Mouse (Mus musculus): ENCODE data around the gene Gm13539. TPM values are rescaled to one million over a fixed set of nuclear protein-coding genes. Genes with fewer than 3 reads are reported as not detected.
"Not testable (repeated sequence)": the region's sequence is repeated elsewhere in the genome, so short reads cannot be mapped to it uniquely, and the experiment has no call there.

The Gm13539 gene
- polyA plus RNA-seq (2015; fragmentation: Nextera tagmentation; extraction: Ambion mirVana), result not detected in 2 replicates

- Histone ChIP-seq H3K27me3 (no peaks in the 10 kb centered on the region), H3K4me1 (no peaks in the 10 kb centered on the region), H3K4me2 (no peak within 1 kb of the TSS), H3K27ac (no peak within 1 kb of the TSS), H3K4me3 (no peak within 1 kb of the TSS), H3K9me3 (no peaks in the 10 kb centered on the region), H3K36me3 (no peaks in the 10 kb centered on the region), H3K9ac (no peak within 1 kb of the TSS)
- 82% methylated on average over 3 of the region's 3 CpGs for WGBS
- ATAC-seq (ENCODE audit: insufficient number of reproducible peaks, low FRiP score, low TSS enrichment, low read depth), result no peak
These were observed at the start of gene Gm13539 for GRCm38 (mm10) chr2:25781957-25782356. Gene Gm13539 (plus strand): TSS chr2:25782257.

GRCm38 (mm10) chr2:25733199-25733930 lies 48.7 kb upstream of the Gm13539 start:
- Histone ChIP-seq H3K4me1 (no peaks in the 10 kb centered on the region), H3K36me3 (no peaks in the 10 kb centered on the region), H3K9ac (no peak overlapping the region), H3K4me3 (no peak overlapping the region), H3K4me2 (no peak overlapping the region), H3K27ac (no peak overlapping the region), H3K9me3 (no peaks in the 10 kb centered on the region), H3K27me3 (no peaks in the 10 kb centered on the region)
- WGBS, result 59% methylated on average over 2 of the region's 2 CpGs
- ATAC-seq (ENCODE audit: insufficient number of reproducible peaks, low FRiP score, low TSS enrichment, low read depth), result no peak

DNA sequence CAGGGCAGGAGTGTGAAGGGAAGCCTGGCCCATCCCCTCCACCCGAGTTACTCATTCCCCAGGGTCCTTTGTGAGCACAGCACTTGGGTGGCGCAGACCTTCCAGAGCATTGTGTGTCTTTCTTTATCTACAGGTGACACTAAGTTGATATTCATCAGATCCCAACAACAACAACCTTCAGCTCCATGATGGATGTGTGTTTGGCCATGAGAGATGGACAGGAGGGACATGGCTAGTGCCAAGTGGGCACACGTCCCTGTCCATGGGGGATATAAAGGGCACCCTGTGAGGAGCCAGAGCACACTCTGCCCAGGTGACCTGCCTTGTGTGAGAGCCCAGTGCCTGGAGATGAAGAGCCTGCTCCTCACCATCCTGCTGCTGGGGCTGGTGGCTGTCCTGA lies 45.3 kb upstream of the Gm13539 start, which contains the start of gene Obp2b:
Gene Obp2b (plus strand): TSS at position 301 of the 400 bp plus-strand sequence.
- not testable (repeated sequence) for H3K9me3 ChIP-seq; H3K4me2 ChIP-seq; ATAC-seq (ENCODE audit: insufficient number of reproducible peaks, low FRiP score, low TSS enrichment, low read depth); H3K36me3 ChIP-seq; H3K4me1 ChIP-seq; H3K4me3 ChIP-seq; H3K9ac ChIP-seq; H3K27me3 ChIP-seq; H3K27ac ChIP-seq
- 86% methylated on average over 3 of the region's 3 CpGs for WGBS

GRCm38 (mm10) chr2:25741671-25742070 lies 40.4 kb upstream of the Gm13539 start:
- Histone ChIP-seq H3K9ac (no peak overlapping the region), H3K4me2 (no peak overlapping the region), H3K9me3 (no peaks in the 10 kb centered on the region), H3K4me3 (no peak overlapping the region), H3K27ac (no peak overlapping the region), H3K36me3 (no peaks in the 10 kb centered on the region), H3K27me3 (no peaks in the 10 kb centered on the region), H3K4me1 (no peaks in the 10 kb centered on the region)
- WGBS, result 58% methylated on average over 1 of the region's 1 CpGs
- ATAC-seq (ENCODE audit: insufficient number of reproducible peaks, low FRiP score, low TSS enrichment, low read depth), result no peak

DNA sequence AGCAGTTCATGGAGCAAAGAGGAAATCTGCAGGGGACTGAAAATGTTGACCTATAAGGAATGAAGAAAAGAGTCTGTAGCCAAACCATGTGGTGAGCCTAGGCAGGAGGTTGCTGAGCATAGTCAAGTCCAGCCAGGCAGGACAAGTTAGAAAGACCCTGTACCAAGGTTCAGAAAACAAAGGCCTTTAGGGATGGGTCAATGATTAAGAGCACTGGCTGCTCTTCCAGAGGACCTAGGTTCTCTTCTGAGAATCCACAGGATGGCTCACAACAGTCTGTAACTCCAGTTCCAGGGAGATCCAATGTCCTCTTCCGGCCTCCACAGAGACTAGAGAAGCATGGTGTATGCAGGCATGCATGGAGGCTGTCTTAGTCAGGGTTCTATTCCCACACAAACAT lies 27.9 kb upstream of the Gm13539 start:
- ATAC-seq (ENCODE audit: insufficient number of reproducible peaks, low FRiP score, low TSS enrichment, low read depth), result no peak
- Histone ChIP-seq H3K36me3 (no peaks in the 10 kb centered on the region), H3K4me2 (no peak overlapping the region), H3K9ac (no peak overlapping the region), H3K4me3 (no peak overlapping the region), H3K9me3 (no peaks in the 10 kb centered on the region), H3K27me3 (no peaks in the 10 kb centered on the region), H3K4me1 (no peaks in the 10 kb centered on the region), H3K27ac (no peak overlapping the region)
- WGBS, result 83% methylated on average over 1 of the region's 1 CpGs

DNA sequence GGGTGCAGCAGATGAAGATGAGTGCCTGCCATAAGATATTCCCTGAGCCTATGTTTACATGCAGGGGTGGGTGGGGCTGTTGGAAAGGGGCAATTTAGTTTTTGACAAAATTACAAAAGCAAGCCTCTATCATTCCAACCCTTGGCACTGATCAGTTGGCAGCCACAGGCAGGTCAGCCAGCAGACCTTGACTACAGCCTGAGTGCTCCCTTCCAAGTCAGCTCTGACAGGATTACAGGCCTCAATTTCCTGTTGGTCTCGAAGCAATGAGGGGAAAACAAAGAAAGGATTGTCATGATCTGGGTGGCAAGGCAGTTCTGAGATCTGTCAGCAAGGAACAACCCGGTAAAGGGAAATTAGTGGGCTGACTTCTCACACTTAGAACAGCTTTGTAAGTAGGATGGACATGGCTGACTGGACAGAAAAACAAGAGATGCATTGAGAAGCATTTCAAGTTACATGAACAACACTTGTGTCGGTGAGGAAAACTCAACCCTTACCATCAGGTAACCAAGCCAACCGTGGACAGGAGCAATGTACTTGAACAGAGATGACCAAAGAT lies 23.9 kb upstream of the Gm13539 start:
- no peak overlapping the region for H3K9ac ChIP-seq
- no peak for ATAC-seq (ENCODE audit: insufficient number of reproducible peaks, low FRiP score, low TSS enrichment, low read depth)
- H3K4me2 ChIP-seq, result no peak overlapping the region
- H3K9me3 ChIP-seq, result no peaks in the 10 kb centered on the region
- no peak overlapping the region for H3K27ac ChIP-seq
- WGBS, result 63% methylated on average over 4 of the region's 4 CpGs
- H3K4me1 ChIP-seq, result no peaks in the 10 kb centered on the region
- H3K36me3 ChIP-seq, result no peaks in the 10 kb centered on the region
- no peak overlapping the region for H3K4me3 ChIP-seq
- H3K27me3 ChIP-seq, result no peaks in the 10 kb centered on the region

DNA sequence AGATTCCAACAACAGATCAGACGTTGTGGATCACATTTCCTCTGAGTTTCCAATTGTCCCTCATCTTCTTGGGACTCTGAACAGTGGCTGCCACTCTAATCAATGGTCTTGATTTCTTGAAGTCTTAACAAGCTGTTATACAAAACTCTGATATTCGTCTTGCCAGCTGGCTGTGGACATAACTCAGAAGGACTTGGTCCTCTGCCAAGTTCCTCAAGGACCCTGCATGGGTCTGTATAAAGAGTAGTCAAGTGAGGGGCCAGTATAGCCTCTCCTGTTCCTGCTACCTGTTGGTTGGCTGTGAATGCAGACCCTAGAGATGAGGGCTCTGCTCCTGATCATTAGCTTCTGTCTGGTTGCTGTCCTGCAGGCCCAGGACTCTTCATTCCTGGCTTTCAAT lies 16.8 kb upstream of the Gm13539 start, which contains the start of gene Lcn3:
Gene Lcn3 (plus strand): TSS at position 301 of the 400 bp plus-strand sequence.
- no peaks in the 10 kb centered on the region for H3K36me3 ChIP-seq
- no peak within 1 kb of the TSS for H3K9ac ChIP-seq
- H3K27ac ChIP-seq, result no peak within 1 kb of the TSS
- H3K27me3 ChIP-seq, result no peaks in the 10 kb centered on the region
- H3K9me3 ChIP-seq, result no peaks in the 10 kb centered on the region
- ATAC-seq (ENCODE audit: insufficient number of reproducible peaks, low FRiP score, low TSS enrichment, low read depth), result no peak
- 41% methylated on average over 2 of the region's 2 CpGs for WGBS
- H3K4me1 ChIP-seq, result no peaks in the 10 kb centered on the region
- H3K4me2 ChIP-seq, result no peak within 1 kb of the TSS
- H3K4me3 ChIP-seq, result no peak within 1 kb of the TSS

GRCm38 (mm10) chr2:25767764-25768163 lies 14.3 kb upstream of the Gm13539 start:
- WGBS, result 75% methylated on average over 4 of the region's 4 CpGs
- no peak overlapping the region for H3K4me2 ChIP-seq
- H3K4me1 ChIP-seq, result no peaks in the 10 kb centered on the region
- no peaks in the 10 kb centered on the region for H3K27me3 ChIP-seq
- no peaks in the 10 kb centered on the region for H3K36me3 ChIP-seq
- H3K9ac ChIP-seq, result no peak overlapping the region
- no peak overlapping the region for H3K4me3 ChIP-seq
- no peaks in the 10 kb centered on the region for H3K9me3 ChIP-seq
- no peak for ATAC-seq (ENCODE audit: insufficient number of reproducible peaks, low FRiP score, low TSS enrichment, low read depth)
- H3K27ac ChIP-seq, result no peak overlapping the region

DNA sequence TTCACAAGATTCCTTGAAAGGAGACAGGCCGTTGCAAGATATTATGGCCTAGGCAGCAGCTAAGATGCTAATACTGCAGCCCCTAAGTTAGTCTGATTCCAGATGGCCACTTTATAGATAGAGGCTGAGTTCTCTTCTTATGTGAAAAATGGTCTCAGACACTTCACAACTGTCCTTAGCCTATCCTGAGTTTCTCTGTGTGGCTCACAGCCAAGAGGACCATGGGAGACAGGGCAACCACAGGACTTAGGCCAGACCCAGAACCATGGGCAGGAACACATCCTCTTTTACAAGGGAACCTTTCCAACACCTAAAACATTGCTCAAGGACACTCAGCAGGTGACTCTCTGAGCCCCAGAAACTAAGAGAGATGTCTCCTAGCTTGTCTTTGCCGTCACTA lies 8.6 kb upstream of the Gm13539 start:
- Histone ChIP-seq H3K9ac (no peak overlapping the region), H3K9me3 (no peaks in the 10 kb centered on the region), H3K4me3 (no peak overlapping the region), H3K4me2 (no peak overlapping the region), H3K36me3 (no peaks in the 10 kb centered on the region), H3K27me3 (no peaks in the 10 kb centered on the region), H3K27ac (no peak overlapping the region), H3K4me1 (no peaks in the 10 kb centered on the region)
- no peak for ATAC-seq (ENCODE audit: insufficient number of reproducible peaks, low FRiP score, low TSS enrichment, low read depth)
- WGBS, result 83% methylated on average over 2 of the region's 2 CpGs

GRCm38 (mm10) chr2:25774640-25775039 lies 7.4 kb upstream of the Gm13539 start:
- Histone ChIP-seq H3K4me3 (no peak overlapping the region), H3K36me3 (no peaks in the 10 kb centered on the region), H3K9me3 (no peaks in the 10 kb centered on the region), H3K4me1 (no peaks in the 10 kb centered on the region), H3K9ac (no peak overlapping the region), H3K27me3 (no peaks in the 10 kb centered on the region), H3K27ac (no peak overlapping the region), H3K4me2 (no peak overlapping the region)
- 76% methylated on average over 2 of the region's 2 CpGs for WGBS
- ATAC-seq (ENCODE audit: insufficient number of reproducible peaks, low FRiP score, low TSS enrichment, low read depth), result no peak

- 83% methylated on average over 3 of the region's 3 CpGs for WGBS
- no peaks in the 10 kb centered on the region for H3K27me3 ChIP-seq
- H3K4me2 ChIP-seq, result no peak overlapping the region
- no peaks in the 10 kb centered on the region for H3K9me3 ChIP-seq
- H3K9ac ChIP-seq, result no peak overlapping the region
- H3K4me1 ChIP-seq, result no peaks in the 10 kb centered on the region
- H3K36me3 ChIP-seq, result no peaks in the 10 kb centered on the region
- no peak overlapping the region for H3K27ac ChIP-seq
- no peak for ATAC-seq (ENCODE audit: insufficient number of reproducible peaks, low FRiP score, low TSS enrichment, low read depth)
- no peak overlapping the region for H3K4me3 ChIP-seq
These were observed 6.1 kb upstream of the Gm13539 start for GRCm38 (mm10) chr2:25775991-25776390.

GRCm38 (mm10) chr2:25776717-25777116 lies 5.3 kb upstream of the Gm13539 start, which contains the start of gene Lcn11:
Gene Lcn11 (plus strand): TSS chr2:25777017.
- no peaks in the 10 kb centered on the region for H3K36me3 ChIP-seq
- no peaks in the 10 kb centered on the region for H3K27me3 ChIP-seq
- no peak within 1 kb of the TSS for H3K4me2 ChIP-seq
- H3K4me3 ChIP-seq, result no peak within 1 kb of the TSS
- no peak for ATAC-seq (ENCODE audit: insufficient number of reproducible peaks, low FRiP score, low TSS enrichment, low read depth)
- no peak within 1 kb of the TSS for H3K27ac ChIP-seq
- no peak within 1 kb of the TSS for H3K9ac ChIP-seq
- H3K4me1 ChIP-seq, result no peaks in the 10 kb centered on the region
- H3K9me3 ChIP-seq, result no peaks in the 10 kb centered on the region
- 83% methylated on average over 1 of the region's 1 CpGs for WGBS
